Mouse (Mus musculus) small intestine, adult 2 months (tissue): ENCODE measurements around the gene Asic2.

ENCODE experiments used
- CTCF ChIP-seq: fragments of 200-500 bp; IDR thresholded peaks from 2 replicates; pipeline ENCODE4 v1.5.1; 2012; ENCODE audit warnings: low read depth, mild to moderate bottlenecking, control low read depth, inconsistent platforms, low read length, moderate library complexity, mixed read lengths; ENCODE audit not compliant: insufficient replicate concordance, insufficient read length; ENCODE audit errors: extremely low read depth
- POLR2A ChIP-seq: fragments of 200-500 bp; IDR thresholded peaks from 2 replicates; pipeline ENCODE4 v1.6.1; 2012; ENCODE audit warnings: low read depth, mild to moderate bottlenecking, control low read depth, inconsistent platforms, low read length, moderate library complexity

- TF ChIP-seq CTCF (no peak), POLR2A (no peak)
Measured at GRCm38 (mm10) chr11:81411251-81411650, 557.0 kb downstream of the Asic2 start.
